Mouse (Mus musculus): ENCODE data around the gene Arl6ip5. TPM values are rescaled to one million over a fixed set of nuclear protein-coding genes. Genes with fewer than 3 reads are reported as not detected.

Gene Arl6ip5
- 53.3 and 59.1 TPM in 2 replicates for polyA plus RNA-seq (2015; fragmentation: Nextera tagmentation; extraction: Ambion mirVana)

DNA sequence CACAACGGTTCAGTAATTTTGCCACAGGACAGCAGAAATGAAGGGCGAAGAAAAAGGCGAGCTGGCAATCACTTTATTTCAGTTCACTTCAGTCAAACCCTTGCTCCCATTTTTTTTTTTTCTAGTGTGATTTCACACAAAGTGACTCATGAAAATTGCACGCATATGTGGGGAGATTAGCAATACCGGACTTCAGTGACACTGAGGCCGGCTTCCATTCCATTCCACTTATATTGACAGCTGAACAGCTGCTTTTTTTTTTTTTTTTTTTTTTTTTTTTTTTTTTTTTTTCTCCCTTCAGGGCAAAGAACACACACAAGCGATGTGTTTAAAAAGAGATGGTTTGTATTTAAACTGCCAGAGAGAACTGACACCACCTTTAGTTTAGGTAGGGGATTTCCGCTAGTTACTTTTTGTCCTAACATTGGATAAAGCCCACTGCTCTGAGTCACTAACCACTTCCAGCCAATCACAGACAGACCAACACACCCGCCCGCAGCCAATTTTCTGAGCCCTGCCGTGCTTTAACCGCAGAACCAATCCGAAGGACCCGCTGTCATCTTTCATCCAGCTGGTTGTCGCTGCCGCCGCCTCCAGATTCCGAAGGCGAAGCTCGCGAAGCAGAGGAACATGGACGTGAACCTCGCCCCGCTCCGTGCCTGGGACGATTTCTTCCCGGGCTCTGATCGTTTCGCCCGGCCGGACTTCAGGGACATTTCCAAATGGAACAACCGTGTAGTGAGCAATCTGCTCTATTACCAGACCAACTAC lies at the start of gene Arl6ip5:
TSS of gene Arl6ip5 (plus strand) at position 499 of the 771 bp plus-strand sequence.

DNA sequence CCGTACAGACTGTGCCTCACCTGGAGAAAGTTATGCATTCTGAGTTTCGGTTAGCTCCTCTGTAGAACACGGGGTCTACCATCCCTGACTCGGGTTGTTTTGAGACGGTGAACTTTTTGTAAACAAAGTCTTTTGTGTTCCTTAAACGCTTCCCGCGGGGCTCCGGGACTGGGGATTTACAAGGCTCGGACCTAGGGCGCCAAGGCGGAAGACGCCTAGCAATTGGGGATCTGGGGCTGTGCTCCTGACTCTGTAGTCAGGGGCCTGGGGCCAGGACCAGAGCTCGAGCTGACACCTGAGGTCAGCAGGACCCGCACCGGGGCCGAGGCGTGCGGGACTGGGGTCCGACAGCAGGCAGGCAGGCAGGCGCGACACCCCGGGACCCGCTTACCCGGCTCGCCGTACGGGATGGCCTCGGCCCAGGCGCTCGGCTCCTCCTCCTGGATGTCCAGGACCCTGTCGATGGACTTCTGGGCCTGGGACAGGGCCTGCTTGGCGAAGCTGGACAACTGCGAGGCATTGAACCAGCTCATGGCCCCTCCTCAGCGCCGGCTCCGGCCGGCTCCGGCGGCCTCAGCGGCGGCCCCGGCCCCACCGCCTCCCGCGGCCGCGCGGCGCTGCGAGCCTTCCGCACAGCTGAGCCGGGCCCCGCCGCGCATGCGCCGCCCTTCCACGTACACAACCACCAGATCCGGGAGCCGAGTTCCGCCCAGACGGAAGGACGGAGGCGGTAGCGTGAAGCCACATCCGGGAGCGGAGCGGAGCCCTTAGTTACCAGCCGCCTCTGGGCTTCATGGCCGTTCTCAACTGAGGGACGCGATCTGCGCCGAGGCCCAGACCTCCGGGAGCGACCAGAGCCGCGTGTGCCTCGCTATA lies 31.8 kb upstream of the Arl6ip5 start, which contains the start of gene Tmf1:
TSS of gene Tmf1 (minus strand) at position 632 of the 876 bp plus-strand sequence.

DNA sequence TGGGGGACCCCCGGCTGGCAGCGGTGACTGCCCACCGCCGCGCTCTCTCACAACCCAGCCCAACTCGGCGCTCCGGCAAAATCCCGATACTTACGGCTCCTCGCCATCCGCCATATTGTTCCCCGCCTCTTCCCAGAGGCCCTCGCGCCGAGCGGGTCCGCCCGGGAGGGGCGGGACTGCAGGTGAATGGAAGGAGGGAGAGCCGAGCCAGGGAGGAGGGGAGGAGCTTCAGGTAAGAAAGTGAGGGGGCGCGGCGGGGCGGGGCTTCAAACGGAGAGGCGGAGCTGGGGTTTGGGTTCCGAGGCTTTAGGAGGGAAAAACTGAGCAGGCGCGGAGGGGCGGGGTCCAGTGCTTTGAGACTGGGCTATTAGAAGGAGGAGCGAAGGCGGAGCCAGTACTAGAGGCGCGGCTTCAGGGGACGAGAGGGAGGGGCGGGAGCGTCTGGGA lies 5.0 kb upstream of the Arl6ip5 start, which contains the start of gene Uba3:
TSS of gene Uba3 (minus strand) at position 209 of the 447 bp plus-strand sequence.

DNA sequence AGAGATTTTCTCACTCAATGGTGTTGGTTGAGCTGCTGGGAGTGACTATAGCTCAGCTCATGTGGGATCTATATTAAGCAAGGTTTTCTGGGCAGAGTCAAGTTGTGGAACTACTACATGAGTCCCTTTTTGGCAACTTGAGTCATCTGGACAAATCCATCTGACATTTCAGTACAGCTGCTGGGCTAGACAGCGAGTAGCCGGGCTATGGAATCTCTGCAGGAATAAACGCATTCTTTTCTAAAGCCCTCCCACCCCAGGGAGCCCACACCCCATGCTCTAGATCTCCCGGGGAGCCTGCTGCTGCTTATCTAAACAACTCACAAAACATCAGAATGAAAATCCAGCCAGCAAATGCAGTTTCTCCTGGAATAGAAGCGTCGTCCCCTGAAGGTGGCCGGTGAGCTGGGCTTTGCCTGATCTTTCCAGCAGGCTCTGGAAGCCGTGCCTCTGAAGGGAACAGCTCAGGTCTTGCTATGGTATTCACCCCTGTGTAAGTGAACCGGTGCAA lies 42.3 kb downstream of the Arl6ip5 start, which contains the start of gene Lmod3:
TSS of gene Lmod3 (minus strand) at position 49 of the 511 bp plus-strand sequence.

Other genes with a start within 250 kb of the Arl6ip5 start
- gene Fam19a4, start 150.3 kb upstream of the Arl6ip5 start, polyA plus RNA-seq (2015; fragmentation: Nextera tagmentation; extraction: Ambion mirVana): not detected in 2 replicates
- 4.5 and 5.4 TPM in 2 replicates for gene Eogt, start 61.5 kb upstream of the Arl6ip5 start, polyA plus RNA-seq (2015; fragmentation: Nextera tagmentation; extraction: Ambion mirVana)
- gene Tmf1, start 31.6 kb upstream of the Arl6ip5 start, polyA plus RNA-seq (2015; fragmentation: Nextera tagmentation; extraction: Ambion mirVana): 25.9 and 27.7 TPM in 2 replicates
- 23.4 and 24.1 TPM in 2 replicates for gene Uba3, start 5.0 kb upstream of the Arl6ip5 start, polyA plus RNA-seq (2015; fragmentation: Nextera tagmentation; extraction: Ambion mirVana)
- gene Lmod3, start 42.1 kb downstream of the Arl6ip5 start, polyA plus RNA-seq (2015; fragmentation: Nextera tagmentation; extraction: Ambion mirVana): not detected in 2 replicates